Mouse (Mus musculus) thymus, adult 2 months (tissue): ENCODE measurements around the gene Cpm.

ENCODE experiments used
- CTCF ChIP-seq: fragments of 200-500 bp; IDR thresholded peaks from 2 replicates; pipeline ENCODE4 v1.5.1; 2012; ENCODE audit warnings: mild to moderate bottlenecking, control low read depth, low read length, moderate library complexity, borderline replicate concordance; ENCODE audit not compliant: control insufficient read depth, poor library complexity, insufficient read depth; ENCODE audit errors: extremely low read depth
- POLR2A ChIP-seq: fragments of 200-500 bp; IDR thresholded peaks from 2 replicates; pipeline ENCODE4 v1.6.1; 2012; ENCODE audit warnings: mild to moderate bottlenecking, low read length, control low read depth, moderate library complexity; ENCODE audit not compliant: control insufficient read depth, poor library complexity, insufficient read depth; ENCODE audit errors: extremely low read depth

GRCm38 (mm10) chr10:117712871-117713270 lies 83.6 kb downstream of the Cpm start:
- TF ChIP-seq CTCF = no peak
- no peak for TF ChIP-seq POLR2A
